Mouse (Mus musculus): ENCODE results near the gene Stx17. TPM values are rescaled to one million over a fixed set of nuclear protein-coding genes. Genes with fewer than 3 reads are reported as not detected.

The Stx17 gene
- total and polyA plus RNA-seq, 3 experiments: 7.2 to 10.0 (median 8.0) TPM

DNA sequence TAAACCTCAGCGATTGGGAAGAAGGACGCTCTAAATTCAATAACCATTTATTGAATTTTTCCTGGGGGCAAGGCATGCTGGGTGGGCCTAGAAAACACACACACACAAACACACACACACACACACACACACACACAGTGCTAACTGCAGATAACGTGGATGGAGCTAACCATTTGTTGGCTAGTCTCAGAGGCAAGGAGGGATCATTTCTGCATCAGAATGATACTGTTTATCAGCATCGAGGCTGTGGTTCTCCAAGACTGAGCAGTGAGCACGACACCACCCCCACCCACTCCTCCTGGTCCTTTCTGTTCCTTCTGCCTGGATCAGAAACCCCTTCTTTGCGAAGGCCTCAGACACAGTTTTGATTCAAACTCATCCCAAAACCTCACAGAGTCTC is 38.1 kb upstream of the Stx17 start:
- Histone ChIP-seq H3K9ac (ENCODE audit: insufficient read depth, low read depth) (no peak overlapping the region), H3K9me3 (replicated peaks; ENCODE audit: low read length) (no peaks in the 10 kb centered on the region), H3K4me1 (ENCODE audit: control insufficient read depth in 1 of 2, insufficient read depth in 2 of 2) (peaks cover 0 to 6% of the 10 kb centered on the region in 2 experiments; a peak in 1 of 4 replicates), H3K36me3 (replicated peaks in 1 of 2; ENCODE audit: control insufficient read depth in 1 of 2, insufficient read depth in 1 of 2, low read length in 1 of 2) (no peaks in the 10 kb centered on the region), H3K27ac (ENCODE audit: insufficient read depth, low read depth) (no peak overlapping the region), H3K4me2 (ENCODE audit: insufficient read depth, low read depth, poor library complexity, severe bottlenecking) (no peak overlapping the region), H3K79me2 (replicated peaks; ENCODE audit: control insufficient read depth, extremely low read depth, insufficient read depth, poor library complexity, severe bottlenecking) (no peaks in the 10 kb centered on the region), H3K27me3 (replicated peaks) (peaks cover 2% of the 10 kb centered on the region), H3K4me3 (replicated peaks in 1 of 3; ENCODE audit: low read depth in 2 of 3, low read length in 2 of 3, poor library complexity in 1 of 3) (no peak overlapping the region)
- DNase-seq (ENCODE audit: extremely low read depth): no peak
- TF ChIP-seq ZNF384 (IDR thresholded peaks at IDR 0.05; ENCODE audit: low read depth, low read length) (no peak), EP300 (IDR thresholded peaks at IDR 0.05; ENCODE audit: low read length) (no peak), KAT2A (IDR thresholded peaks at IDR 0.05; ENCODE audit: insufficient replicate concordance, low read length) (no peak), ELF1 (IDR thresholded peaks at IDR 0.05; ENCODE audit: low read depth, low read length) (no peak), IRF4 (IDR thresholded peaks at IDR 0.05; ENCODE audit: low read depth, low read length) (no peak), SIN3A (IDR thresholded peaks at IDR 0.05; ENCODE audit: low read length) (no peak), CHD1 (IDR thresholded peaks at IDR 0.05; ENCODE audit: low read depth, low read length) (no peak), NELFE (IDR thresholded peaks at IDR 0.05; ENCODE audit: low read depth, low read length) (no peak), ETS1 (conservative IDR thresholded peaks at IDR 0.05; ENCODE audit: low read depth, low read length) (no peak)
- in situ Hi-C loops (cut with MboI; ENCODE audit: low pct_ligation_motif_present, low pct_unique_long_range_greater_than_20kb, low sequenced_read_pairs) (no loop called here), dilution Hi-C loops (cut with MboI; ENCODE audit: extremely low pct_ligation_motif_present, extremely low pct_unique_long_range_greater_than_20kb, low sequenced_read_pairs) (no loop called here)

DNA sequence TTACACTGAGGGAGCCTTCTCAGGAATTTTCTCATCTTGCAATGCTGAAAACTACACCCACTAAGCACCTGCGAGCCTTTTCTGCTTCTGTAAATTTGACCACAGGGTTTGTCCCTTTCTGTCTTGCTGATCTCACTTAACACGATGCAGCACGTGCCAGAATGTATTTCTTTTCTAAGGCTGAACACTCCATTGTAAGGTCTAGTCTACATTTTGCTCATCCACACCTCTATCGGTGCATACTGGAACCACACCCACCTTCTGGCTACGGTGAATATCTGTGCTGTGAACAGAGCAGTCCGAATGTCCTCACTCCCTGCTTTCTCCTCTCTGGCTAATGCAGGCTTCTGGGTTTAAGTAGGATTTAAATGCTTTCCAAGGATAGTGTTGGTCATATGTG is 37.2 kb upstream of the Stx17 start:
- Histone ChIP-seq H3K27me3 (replicated peaks) (peaks cover 2% of the 10 kb centered on the region), H3K79me2 (replicated peaks; ENCODE audit: control insufficient read depth, extremely low read depth, insufficient read depth, poor library complexity, severe bottlenecking) (no peaks in the 10 kb centered on the region), H3K9ac (ENCODE audit: insufficient read depth, low read depth) (no peak overlapping the region), H3K27ac (ENCODE audit: insufficient read depth, low read depth) (no peak overlapping the region), H3K4me2 (ENCODE audit: insufficient read depth, low read depth, poor library complexity, severe bottlenecking) (no peak overlapping the region), H3K36me3 (replicated peaks in 1 of 2; ENCODE audit: control insufficient read depth in 1 of 2, insufficient read depth in 1 of 2, low read length in 1 of 2) (no peaks in the 10 kb centered on the region), H3K4me3 (replicated peaks in 1 of 3; ENCODE audit: low read depth in 2 of 3, low read length in 2 of 3, poor library complexity in 1 of 3) (no peak overlapping the region), H3K4me1 (ENCODE audit: control insufficient read depth in 1 of 2, insufficient read depth in 2 of 2) (peaks cover 0 to 6% of the 10 kb centered on the region in 2 experiments; a peak in 1 of 4 replicates), H3K9me3 (replicated peaks; ENCODE audit: low read length) (no peaks in the 10 kb centered on the region)
- dilution Hi-C loops (cut with MboI; ENCODE audit: extremely low pct_ligation_motif_present, extremely low pct_unique_long_range_greater_than_20kb, low sequenced_read_pairs) (no loop called here), in situ Hi-C loops (cut with MboI; ENCODE audit: low pct_ligation_motif_present, low pct_unique_long_range_greater_than_20kb, low sequenced_read_pairs) (no loop called here)
- no peak for TF ChIP-seq GABPA (IDR thresholded peaks at IDR 0.05; ENCODE audit: insufficient replicate concordance, low read depth, low read length)
- TF ChIP-seq KAT2A (IDR thresholded peaks at IDR 0.05; ENCODE audit: insufficient replicate concordance, low read length): no peak
- TF ChIP-seq BHLHE40 (IDR thresholded peaks at IDR 0.05; ENCODE audit: low read depth, low read length): peak; percentile 81
- peak in 1 of 2 experiments; percentile 22; a peak in 2 of 4 replicates for TF ChIP-seq CTCF (conservative IDR thresholded peaks at IDR 0.05 in 1 of 2, IDR thresholded peaks at IDR 0.05 in 1 of 2; ENCODE audit: low read depth in 2 of 2, low read length in 2 of 2)
- TF ChIP-seq JUND (conservative IDR thresholded peaks at IDR 0.05; ENCODE audit: low read depth, low read length): no peak
- TF ChIP-seq SMC3 (IDR thresholded peaks at IDR 0.05; ENCODE audit: low read depth, low read length): no peak
- 0 out of 2 replicates have a peak, but pooled peaks have one; percentile 22 for TF ChIP-seq MAX (IDR thresholded peaks at IDR 0.05; ENCODE audit: low read length)
- TF ChIP-seq ZC3H11A (IDR thresholded peaks at IDR 0.05; ENCODE audit: low read depth, low read length): no peak
- no peak for TF ChIP-seq SIN3A (IDR thresholded peaks at IDR 0.05; ENCODE audit: low read length)
- no peak for DNase-seq (ENCODE audit: extremely low read depth)

Measured in CH12.LX (cell line).